Mouse (Mus musculus) midbrain, embryonic 11.5 days (tissue): ENCODE measurements around the gene Tfrc. TPM values are rescaled to one million over a fixed set of nuclear protein-coding genes. Genes with fewer than 3 reads are reported as not detected.

Experiments
- ATAC-seq: fragments of 200-750 bp; cut with Nextera tagmentation; 2 replicates; pipeline ENCODE4 v1.8.0; 2017; ENCODE audit warnings: moderate TSS enrichment, moderate library complexity; ENCODE audit not compliant: low FRiP score
- DNase-seq: peaks from one replicate; pipeline ENCODE4 v3.0.0; 2015; ENCODE audit warnings: low spot score; ENCODE audit errors: missing footprints
- H3K27ac ChIP-seq: fragments of 300-500 bp; sonication (generic); 2 replicates; pipeline ENCODE4 v1.5.1; 2014; ENCODE audit warnings: low read depth, low read length
- H3K27me3 ChIP-seq: fragments of 300-500 bp; sonication (generic); 2 replicates; pipeline ENCODE4 v1.6.1; 2014; ENCODE audit warnings: mild to moderate bottlenecking, low read length, moderate library complexity, mixed read lengths; ENCODE audit not compliant: control insufficient read depth, insufficient read depth
- H3K36me3 ChIP-seq: fragments of 300-500 bp; sonication (generic); 2 replicates; pipeline ENCODE4 v1.6.1; 2014; ENCODE audit warnings: mild to moderate bottlenecking, low read length, moderate library complexity, mixed read lengths; ENCODE audit not compliant: control insufficient read depth, insufficient read depth
- H3K4me1 ChIP-seq: fragments of 300-500 bp; sonication (generic); 2 replicates; pipeline ENCODE4 v1.6.1; 2014; ENCODE audit warnings: low read length; ENCODE audit not compliant: control insufficient read depth, insufficient read depth
- H3K4me2 ChIP-seq: fragments of 300-500 bp; sonication (generic); 2 replicates; pipeline ENCODE4 v1.6.1; 2014; ENCODE audit warnings: mild to moderate bottlenecking, moderate library complexity
- H3K4me3 ChIP-seq: fragments of 300-500 bp; sonication (generic); 2 replicates; pipeline ENCODE4 v1.5.1; 2014; ENCODE audit warnings: low read depth, low read length
- H3K9ac ChIP-seq: fragments of 300-500 bp; sonication (generic); 2 replicates; pipeline ENCODE4 v1.6.1; 2014; ENCODE audit warnings: low read length
- H3K9me3 ChIP-seq: fragments of 300-500 bp; sonication (generic); 2 replicates; pipeline ENCODE4 v1.6.1; 2016; ENCODE audit warnings: low read length; ENCODE audit not compliant: control insufficient read depth
- WGBS: fragments of 180-500 bp; shearing (Covaris S2); extraction: QIAGEN DNeasy Blood & Tissue Kit; methylation state at CpG from one replicate; pipeline ENCODE4 v1.1.7; 2014; 5-methylcytosine and 5-hydroxymethylcytosine counted together
- polyA plus RNA-seq: library from polyadenylated mRNA; unstranded; fragments of >200 nt; fragmentation: Nextera tagmentation; extraction: Ambion mirVana; gene quantifications from 2 replicates; pipeline ENCODE4 v1.2.1, GENCODE M21; 2014

Gene Tfrc
- 87.1 and 89.3 TPM in 2 replicates for polyA plus RNA-seq

- DNase-seq (peak; percentile 100), ATAC-seq (peak; percentile 97)
- Histone ChIP-seq H3K9ac (peak within 1 kb of the TSS; percentile 86), H3K4me3 (peak within 1 kb of the TSS; percentile 72), H3K27ac (peak within 1 kb of the TSS; percentile 87), H3K27me3 (no peaks in the 10 kb centered on the region), H3K9me3 (no peaks in the 10 kb centered on the region), H3K4me2 (peak within 1 kb of the TSS; percentile 62), H3K4me1 (peaks cover 7% of the 10 kb centered on the region), H3K36me3 (no peaks in the 10 kb centered on the region)
- WGBS = under 1% methylated on average over 72 of the region's 73 CpGs
These were observed at the start of gene Tfrc for GRCm38 (mm10) chr16:32608712-32609400. TSS of gene Tfrc (plus strand) at chr16:32608920.

- no peaks in the 10 kb centered on the region for H3K36me3 ChIP-seq
- ATAC-seq (no peak), DNase-seq (no peak)
- H3K9me3 ChIP-seq = no peaks in the 10 kb centered on the region
- WGBS = 73% methylated on average over 4 of the region's 4 CpGs
- no peaks in the 10 kb centered on the region for H3K27me3 ChIP-seq
- H3K27ac ChIP-seq = no peak overlapping the region
- H3K4me3 ChIP-seq = no peak overlapping the region
- H3K4me2 ChIP-seq = no peak overlapping the region
- H3K4me1 ChIP-seq = no peaks in the 10 kb centered on the region
- no peak overlapping the region for H3K9ac ChIP-seq
These were observed 49.2 kb upstream of the Tfrc start for GRCm38 (mm10) chr16:32559493-32559892.

- 85% methylated on average over 5 of the region's 5 CpGs for WGBS
- no peak overlapping the region for H3K4me2 ChIP-seq
- no peak overlapping the region for H3K4me3 ChIP-seq
- no peaks in the 10 kb centered on the region for H3K27me3 ChIP-seq
- no peak overlapping the region for H3K9ac ChIP-seq
- no peak for ATAC-seq
- no peak overlapping the region for H3K27ac ChIP-seq
- H3K4me1 ChIP-seq = no peaks in the 10 kb centered on the region
- H3K36me3 ChIP-seq = no peaks in the 10 kb centered on the region
- no peak for DNase-seq
- no peaks in the 10 kb centered on the region for H3K9me3 ChIP-seq
These were observed 45.5 kb upstream of the Tfrc start for GRCm38 (mm10) chr16:32563056-32563793.

- H3K4me3 ChIP-seq = no peak overlapping the region
- no peaks in the 10 kb centered on the region for H3K4me1 ChIP-seq
- no peaks in the 10 kb centered on the region for H3K27me3 ChIP-seq
- no peaks in the 10 kb centered on the region for H3K9me3 ChIP-seq
- WGBS = 71% methylated on average over 4 of the region's 4 CpGs
- no peak overlapping the region for H3K4me2 ChIP-seq
- H3K27ac ChIP-seq = no peak overlapping the region
- ATAC-seq (no peak), DNase-seq (no peak)
- no peak overlapping the region for H3K9ac ChIP-seq
- H3K36me3 ChIP-seq = no peaks in the 10 kb centered on the region
These were observed 41.4 kb upstream of the Tfrc start for GRCm38 (mm10) chr16:32567282-32567681.

- no peak for ATAC-seq
- no peaks in the 10 kb centered on the region for H3K4me1 ChIP-seq
- no peak overlapping the region for H3K4me3 ChIP-seq
- H3K9me3 ChIP-seq = no peaks in the 10 kb centered on the region
- no peak for DNase-seq
- H3K4me2 ChIP-seq = no peak overlapping the region
- no peak overlapping the region for H3K9ac ChIP-seq
- H3K36me3 ChIP-seq = no peaks in the 10 kb centered on the region
- no peak overlapping the region for H3K27ac ChIP-seq
- 66% methylated on average over 6 of the region's 6 CpGs for WGBS
- H3K27me3 ChIP-seq = no peaks in the 10 kb centered on the region
These were observed 40.3 kb upstream of the Tfrc start for GRCm38 (mm10) chr16:32568401-32568800.

GRCm38 (mm10) chr16:32570042-32570441, 38.7 kb upstream of the Tfrc start:
- Histone ChIP-seq H3K4me3 (no peak overlapping the region), H3K27me3 (no peaks in the 10 kb centered on the region), H3K36me3 (no peaks in the 10 kb centered on the region), H3K4me1 (no peaks in the 10 kb centered on the region), H3K9ac (no peak overlapping the region), H3K9me3 (no peaks in the 10 kb centered on the region), H3K4me2 (no peak overlapping the region), H3K27ac (no peak overlapping the region)
- ATAC-seq (no peak), DNase-seq (no peak)
- 93% methylated on average over 3 of the region's 3 CpGs for WGBS

- no peak for DNase-seq
These were observed 36.2 kb upstream of the Tfrc start for GRCm38 (mm10) chr16:32572528-32572927.

GRCm38 (mm10) chr16:32586482-32586881, 22.2 kb upstream of the Tfrc start:
- Histone ChIP-seq H3K36me3 (no peaks in the 10 kb centered on the region), H3K4me1 (no peaks in the 10 kb centered on the region; the same call in 1 of the 2 replicates), H3K4me3 (no peak overlapping the region), H3K9ac (no peak overlapping the region), H3K9me3 (no peaks in the 10 kb centered on the region), H3K27me3 (no peaks in the 10 kb centered on the region), H3K27ac (no peak overlapping the region), H3K4me2 (no peak overlapping the region)
- WGBS = 84% methylated on average over 4 of the region's 4 CpGs
- no peak for DNase-seq
- no peak for ATAC-seq

More at GRCm38 (mm10) chr16:32572528-32572927, 36.2 kb upstream of the Tfrc start:
- H3K9ac ChIP-seq = no peak overlapping the region
- H3K27me3 ChIP-seq = no peaks in the 10 kb centered on the region
- 82% methylated on average over 4 of the region's 4 CpGs for WGBS
- H3K4me3 ChIP-seq = no peak overlapping the region
- no peak for ATAC-seq
- no peaks in the 10 kb centered on the region for H3K4me1 ChIP-seq
- no peaks in the 10 kb centered on the region for H3K9me3 ChIP-seq
- no peaks in the 10 kb centered on the region for H3K36me3 ChIP-seq
- no peak overlapping the region for H3K27ac ChIP-seq
- H3K4me2 ChIP-seq = no peak overlapping the region

- Histone ChIP-seq H3K4me3 (no peak overlapping the region), H3K9me3 (no peaks in the 10 kb centered on the region), H3K4me1 (no peaks in the 10 kb centered on the region; the same call in 1 of the 2 replicates), H3K9ac (no peak overlapping the region), H3K27ac (no peak overlapping the region), H3K4me2 (no peak overlapping the region), H3K36me3 (no peaks in the 10 kb centered on the region), H3K27me3 (no peaks in the 10 kb centered on the region)
- ATAC-seq = no peak
- 92% methylated on average over 3 of the region's 3 CpGs for WGBS
- peak; percentile 4 for DNase-seq
These were observed 20.2 kb upstream of the Tfrc start for GRCm38 (mm10) chr16:32588568-32588967.
